Mouse (Mus musculus) kidney, embryonic 16.5 days (tissue): ENCODE results near the gene Tex48. TPM values are rescaled to one million over a fixed set of nuclear protein-coding genes. Genes with fewer than 3 reads are reported as not detected.

Source experiments
- ATAC-seq: fragments of 200-750 bp; cut with Nextera tagmentation; 2 replicates; pipeline ENCODE4 v1.8.0; 2017; ENCODE audit warnings: moderate TSS enrichment; ENCODE audit not compliant: low FRiP score, low TSS enrichment
- H3K27ac ChIP-seq: fragments of 300-500 bp; sonication (generic); 2 replicates; pipeline ENCODE4 v1.5.1; 2014; ENCODE audit warnings: low read length
- H3K27me3 ChIP-seq: fragments of 300-500 bp; sonication (generic); 2 replicates; pipeline ENCODE4 v1.6.1; 2014; ENCODE audit warnings: low read length, control low read depth, mixed read lengths; ENCODE audit not compliant: insufficient read depth
- H3K36me3 ChIP-seq: fragments of 300-500 bp; sonication (generic); 2 replicates; pipeline ENCODE4 v1.6.1; 2014; ENCODE audit warnings: low read length, control low read depth, mixed read lengths; ENCODE audit not compliant: insufficient read depth
- H3K4me1 ChIP-seq: fragments of 300-500 bp; sonication (generic); 2 replicates; pipeline ENCODE4 v1.6.1; 2014; ENCODE audit warnings: low read length, control low read depth, mixed read lengths; ENCODE audit not compliant: insufficient read depth
- H3K4me2 ChIP-seq: fragments of 300-500 bp; sonication (generic); replicated peaks from 2 replicates; pipeline ENCODE4 v1.6.1; 2014; ENCODE audit warnings: low read depth, low read length
- H3K4me3 ChIP-seq: fragments of 300-500 bp; sonication (generic); 2 replicates; pipeline ENCODE4 v1.5.1; 2014; ENCODE audit warnings: mild to moderate bottlenecking, low read length
- H3K9ac ChIP-seq: fragments of 300-500 bp; sonication (generic); replicated peaks from 2 replicates; pipeline ENCODE4 v1.6.1; 2014; ENCODE audit warnings: low read length
- H3K9me3 ChIP-seq: fragments of 300-500 bp; sonication (generic); 2 replicates; pipeline ENCODE4 v1.6.1; 2016; ENCODE audit warnings: low read length, control low read depth
- WGBS: fragments of 180-500 bp; shearing (Covaris S2); extraction: QIAGEN DNeasy Blood & Tissue Kit; methylation state at CpG from one replicate; pipeline ENCODE4 v1.1.7; 2014; 5-methylcytosine and 5-hydroxymethylcytosine counted together
- polyA plus RNA-seq: library from polyadenylated mRNA; unstranded; fragments of >200 nt; fragmentation: Nextera tagmentation; extraction: Ambion mirVana; gene quantifications from 2 replicates; pipeline ENCODE4 v1.2.1, GENCODE M21; 2015

Gene Tex48
- polyA plus RNA-seq, 1 experiment from 2014 or later = not detected

GRCm38 (mm10) chr4:63601263-63601662 is 21.0 kb downstream of the Tex48 start:
- H3K27me3 ChIP-seq = no peaks in the 10 kb centered on the region
- no peak overlapping the region for H3K4me2 ChIP-seq
- no peak overlapping the region for H3K27ac ChIP-seq
- no peak for ATAC-seq
- H3K9ac ChIP-seq = no peak overlapping the region
- H3K36me3 ChIP-seq = no peaks in the 10 kb centered on the region
- H3K4me1 ChIP-seq = no peaks in the 10 kb centered on the region
- no peaks in the 10 kb centered on the region for H3K9me3 ChIP-seq
- no peak overlapping the region for H3K4me3 ChIP-seq

DNA sequence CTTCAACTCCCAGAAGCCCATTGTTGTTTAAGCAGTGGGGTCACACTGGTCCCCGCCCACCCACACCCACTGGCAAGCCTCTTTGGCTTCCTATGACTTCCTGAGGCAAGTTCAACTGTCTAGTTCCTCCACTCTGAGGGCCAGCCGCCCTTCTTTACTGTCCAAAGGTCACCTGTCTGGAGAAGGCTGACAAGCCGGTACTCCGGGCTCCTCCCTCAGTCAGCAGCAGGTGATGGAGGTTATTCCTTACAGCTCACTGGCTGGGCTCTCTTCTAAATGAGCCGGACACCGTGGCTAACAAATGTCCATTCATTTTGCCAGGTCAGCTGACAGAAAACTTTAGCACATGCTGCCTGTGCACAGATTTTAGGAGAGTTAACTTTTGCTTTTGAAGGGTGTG is 21.4 kb downstream of the Tex48 start:
- H3K36me3 ChIP-seq = no peaks in the 10 kb centered on the region
- H3K4me2 ChIP-seq = no peak overlapping the region
- H3K9ac ChIP-seq = no peak overlapping the region
- WGBS = 71% methylated on average over 6 of the region's 6 CpGs
- H3K27me3 ChIP-seq = no peaks in the 10 kb centered on the region
- H3K9me3 ChIP-seq = no peaks in the 10 kb centered on the region
- no peak overlapping the region for H3K27ac ChIP-seq
- H3K4me1 ChIP-seq = no peaks in the 10 kb centered on the region
- ATAC-seq = no peak
- no peak overlapping the region for H3K4me3 ChIP-seq

DNA sequence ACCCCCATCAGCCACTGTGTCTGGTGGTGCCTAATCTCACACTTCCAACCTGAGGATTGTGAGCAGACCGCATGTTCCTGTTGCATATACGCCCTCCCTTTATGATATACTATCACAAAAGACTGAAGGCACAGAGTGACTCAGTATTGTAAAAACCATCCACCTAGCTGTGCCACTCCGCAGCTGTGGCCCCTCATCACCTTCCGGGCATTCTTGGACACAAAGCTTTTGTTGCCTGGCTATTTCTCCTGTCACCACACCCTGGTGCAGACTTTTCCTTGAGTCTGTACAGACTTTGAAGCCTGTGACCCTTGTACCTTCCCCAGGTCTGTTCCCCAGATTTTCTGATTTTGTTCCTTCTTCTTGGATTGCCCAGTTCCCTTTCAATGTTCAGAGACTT is 26.2 kb downstream of the Tex48 start:
- no peak overlapping the region for H3K27ac ChIP-seq
- no peak for ATAC-seq
- H3K9ac ChIP-seq = no peak overlapping the region
- peaks cover 5% of the 10 kb centered on the region for H3K4me1 ChIP-seq
- WGBS = 96% methylated on average over 4 of the region's 4 CpGs
- no peaks in the 10 kb centered on the region for H3K36me3 ChIP-seq
- no peaks in the 10 kb centered on the region for H3K9me3 ChIP-seq
- no peak overlapping the region for H3K4me3 ChIP-seq
- H3K27me3 ChIP-seq = no peaks in the 10 kb centered on the region
- H3K4me2 ChIP-seq = no peak overlapping the region

DNA sequence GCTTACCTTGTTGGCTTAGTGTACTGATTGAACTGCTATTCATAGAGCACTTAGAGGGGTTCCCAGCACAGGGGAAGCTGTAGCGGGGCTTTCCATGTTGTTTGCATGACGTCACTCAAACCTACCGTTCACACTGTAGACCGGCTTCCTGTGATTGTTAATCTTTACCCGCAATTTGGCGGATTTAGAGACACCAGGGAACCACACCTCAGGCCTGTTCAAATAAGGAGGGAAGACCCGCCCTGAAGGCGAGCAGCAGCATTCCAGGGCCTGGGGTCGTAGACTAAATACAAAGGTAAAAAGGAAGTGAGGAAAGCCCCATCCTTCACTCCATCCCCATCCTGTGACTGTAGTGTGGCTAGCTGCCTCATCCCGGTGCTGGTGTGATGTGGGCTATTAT is 27.0 kb downstream of the Tex48 start:
- no peaks in the 10 kb centered on the region for H3K9me3 ChIP-seq
- no peak for ATAC-seq
- no peak overlapping the region for H3K27ac ChIP-seq
- no peaks in the 10 kb centered on the region for H3K36me3 ChIP-seq
- no peak overlapping the region for H3K9ac ChIP-seq
- 58% methylated on average over 10 of the region's 10 CpGs for WGBS
- no peaks in the 10 kb centered on the region for H3K27me3 ChIP-seq
- peaks cover 5% of the 10 kb centered on the region for H3K4me1 ChIP-seq
- no peak overlapping the region for H3K4me3 ChIP-seq
- no peak overlapping the region for H3K4me2 ChIP-seq

DNA sequence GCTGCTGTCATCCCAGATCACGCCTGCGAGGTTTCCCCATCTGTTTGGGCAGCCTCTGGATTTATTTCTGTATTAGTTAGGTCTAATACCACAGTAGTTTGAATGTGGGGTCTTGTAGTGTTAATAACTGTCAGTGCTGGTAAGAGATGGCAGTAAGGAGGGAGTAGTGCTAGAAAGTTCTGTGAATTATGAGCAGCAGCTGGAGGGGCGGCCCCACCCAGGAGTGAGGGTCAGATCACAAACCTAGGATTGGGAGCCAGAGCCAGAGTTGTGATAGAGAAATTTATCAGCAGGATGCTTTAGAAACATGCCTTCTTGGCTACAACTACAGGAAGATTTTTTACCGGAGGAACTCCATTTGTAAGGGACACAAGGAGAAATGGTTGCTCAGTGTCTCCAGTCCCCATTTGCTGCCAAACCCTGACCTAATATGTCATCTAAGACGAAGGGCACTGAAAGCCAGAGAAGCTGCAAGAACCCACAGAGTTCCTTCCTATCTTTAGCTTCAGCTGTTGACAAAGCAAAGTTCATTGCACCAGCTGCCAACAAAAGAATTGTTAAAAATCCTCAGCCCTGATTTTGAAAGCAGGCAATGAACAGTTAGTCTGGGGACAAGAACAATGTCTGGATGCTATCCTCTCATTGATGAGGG is 27.6 kb downstream of the Tex48 start:
- ATAC-seq = no peak
- H3K27ac ChIP-seq = 0 out of 2 replicates have a peak overlapping the region, but pooled peaks have one; percentile 15
- no peaks in the 10 kb centered on the region for H3K9me3 ChIP-seq

GRCm38 (mm10) chr4:63590538-63590937 is 31.7 kb downstream of the Tex48 start:
- Histone ChIP-seq H3K9me3 (no peaks in the 10 kb centered on the region), H3K4me3 (no peak overlapping the region), H3K27me3 (no peaks in the 10 kb centered on the region), H3K9ac (no peak overlapping the region), H3K4me1 (peaks cover 5% of the 10 kb centered on the region), H3K4me2 (no peak overlapping the region), H3K27ac (no peak overlapping the region), H3K36me3 (no peaks in the 10 kb centered on the region)
- ATAC-seq = no peak
- WGBS = 68% methylated on average over 4 of the region's 4 CpGs

More for the DNA sequence above, 27.6 kb downstream of the Tex48 start:
- Histone ChIP-seq H3K27me3 (no peaks in the 10 kb centered on the region), H3K9ac (no peak overlapping the region), H3K36me3 (no peaks in the 10 kb centered on the region), H3K4me1 (peaks cover 5% of the 10 kb centered on the region), H3K4me2 (no peak overlapping the region), H3K4me3 (no peak overlapping the region)
- 53% methylated on average over 5 of the region's 5 CpGs for WGBS

DNA sequence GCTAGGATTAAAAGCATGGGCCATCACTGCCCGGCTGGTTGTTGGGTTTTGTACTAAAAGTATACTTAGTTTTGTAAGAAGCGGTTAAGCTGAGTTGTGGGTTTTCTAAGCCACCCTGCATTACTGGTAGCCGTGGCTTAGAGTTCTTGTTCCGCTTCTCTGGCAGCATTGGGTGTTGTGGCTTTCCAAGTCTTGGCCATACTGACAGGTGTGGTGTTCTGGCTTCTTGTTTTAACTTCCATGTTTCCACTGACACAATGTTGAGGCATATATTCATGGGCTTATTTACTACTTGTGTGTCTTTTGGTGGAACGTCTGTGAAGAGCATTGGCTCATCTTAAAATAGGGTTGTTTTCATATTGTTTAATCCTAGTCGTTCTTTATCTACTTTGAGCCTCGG is 32.2 kb downstream of the Tex48 start:
- H3K9me3 ChIP-seq = no peaks in the 10 kb centered on the region
- ATAC-seq = no peak

GRCm38 (mm10) chr4:63586240-63586639 is 36.0 kb downstream of the Tex48 start:
- no peaks in the 10 kb centered on the region for H3K36me3 ChIP-seq
- WGBS = 76% methylated on average over 2 of the region's 2 CpGs

More for the DNA sequence above, 32.2 kb downstream of the Tex48 start:
- no peak overlapping the region for H3K9ac ChIP-seq
- H3K36me3 ChIP-seq = no peaks in the 10 kb centered on the region
- H3K4me1 ChIP-seq = peaks cover 3% of the 10 kb centered on the region; the same call in 1 of the 2 replicates
- no peak overlapping the region for H3K4me2 ChIP-seq
- H3K27ac ChIP-seq = no peak overlapping the region
- WGBS = 85% methylated on average over 7 of the region's 7 CpGs
- H3K27me3 ChIP-seq = no peaks in the 10 kb centered on the region
- no peak overlapping the region for H3K4me3 ChIP-seq

GRCm38 (mm10) chr4:63585216-63585615 is 37.0 kb downstream of the Tex48 start:
- Histone ChIP-seq H3K4me3 (no peak overlapping the region), H3K4me1 (peaks cover 3% of the 10 kb centered on the region; the same call in 1 of the 2 replicates), H3K9me3 (no peaks in the 10 kb centered on the region), H3K9ac (no peak overlapping the region), H3K27ac (no peak overlapping the region), H3K4me2 (no peak overlapping the region), H3K27me3 (no peaks in the 10 kb centered on the region), H3K36me3 (no peaks in the 10 kb centered on the region)
- ATAC-seq = peak; percentile 76; the same call in 1 of the 2 replicates
- WGBS = 45% methylated on average over 10 of the region's 10 CpGs

More at GRCm38 (mm10) chr4:63586240-63586639, 36.0 kb downstream of the Tex48 start:
- peaks cover 3% of the 10 kb centered on the region; the same call in 1 of the 2 replicates for H3K4me1 ChIP-seq
- no peak overlapping the region for H3K9ac ChIP-seq
- H3K4me2 ChIP-seq = no peak overlapping the region
- no peak; the same call in 1 of the 2 replicates for ATAC-seq
- no peak overlapping the region for H3K4me3 ChIP-seq
- no peak overlapping the region for H3K27ac ChIP-seq
- H3K27me3 ChIP-seq = no peaks in the 10 kb centered on the region
- no peaks in the 10 kb centered on the region for H3K9me3 ChIP-seq

DNA sequence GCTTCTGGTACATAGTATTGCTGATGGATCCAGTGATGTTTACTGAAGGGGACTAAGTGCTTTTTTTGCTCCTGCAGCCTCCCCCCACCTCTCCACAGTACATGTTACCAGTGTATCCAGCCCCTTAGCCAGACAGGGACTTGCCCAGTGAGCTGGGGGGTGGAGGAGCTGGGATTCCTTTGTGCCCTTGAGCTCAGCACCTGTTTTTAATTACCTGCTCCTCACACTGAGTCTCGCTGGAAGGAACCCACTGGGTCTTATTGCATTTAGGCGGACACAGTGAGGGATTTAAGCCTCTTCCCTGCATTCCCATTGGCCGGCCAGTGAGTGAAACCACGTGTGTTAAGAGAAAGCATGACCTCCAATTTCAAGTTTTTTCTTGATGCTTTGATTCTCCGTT is 39.6 kb downstream of the Tex48 start:
- peaks cover 3% of the 10 kb centered on the region; the same call in 1 of the 2 replicates for H3K4me1 ChIP-seq
- H3K27ac ChIP-seq = no peak overlapping the region
- no peak for ATAC-seq
- H3K36me3 ChIP-seq = 0 out of 2 replicates have a peak, but pooled peaks cover 3% of the 10 kb centered on the region
- no peaks in the 10 kb centered on the region for H3K27me3 ChIP-seq
- 76% methylated on average over 5 of the region's 5 CpGs for WGBS
- no peak overlapping the region for H3K4me3 ChIP-seq
- no peak overlapping the region for H3K9ac ChIP-seq
- no peak overlapping the region for H3K4me2 ChIP-seq
- H3K9me3 ChIP-seq = peaks cover 3% of the 10 kb centered on the region; the same call in 1 of the 2 replicates
